Mouse (Mus musculus) monocyte, adult 2 months (primary cell): ENCODE data around the gene Tfpt.
A peak's percentile ranks its signal among the peaks of the same experiment; 100 is the strongest.
"Not testable (repeated sequence)": the region's sequence is repeated elsewhere in the genome, so short reads cannot be mapped to it uniquely, and the experiment has no call there.

ENCODE experiments used
- DNase-seq, 2 experiments: peaks; one replicate each; pipeline ENCODE4 v3.0.0; 2022; ENCODE audit warnings: low spot score in 2 of 2, low read depth in 1 of 2

The Tfpt gene

GRCm38 (mm10) chr7:3617242-3617995 lies 12.3 kb downstream of the Tfpt start, which contains the start of gene Ndufa3:
TSS of gene Ndufa3 (plus strand) at chr7:3617373.
- DNase-seq = peak; percentile 58 to 66

GRCm38 (mm10) chr7:3616389-3617241 lies 13.1 kb downstream of the Tfpt start:
- no peak for DNase-seq

GRCm38 (mm10) chr7:3616057-3616388 lies 13.7 kb downstream of the Tfpt start, which contains the start of gene Oscar:
TSS of gene Oscar (minus strand) at chr7:3616157.
- DNase-seq = no peak

- DNase-seq = no peak
These were observed 15.7 kb downstream of the Tfpt start for GRCm38 (mm10) chr7:3614021-3614420.

GRCm38 (mm10) chr7:3611006-3611405 lies 18.7 kb downstream of the Tfpt start:
- DNase-seq = no peak

- no peak for DNase-seq
These were observed 19.3 kb downstream of the Tfpt start for GRCm38 (mm10) chr7:3610437-3610836.

GRCm38 (mm10) chr7:3609082-3609481 lies 20.6 kb downstream of the Tfpt start:
- DNase-seq = no peak

- DNase-seq = no peak
These were observed 21.1 kb downstream of the Tfpt start for GRCm38 (mm10) chr7:3608668-3609067.

GRCm38 (mm10) chr7:3607391-3607790 lies 22.3 kb downstream of the Tfpt start:
- no peak for DNase-seq

GRCm38 (mm10) chr7:3606798-3607197 lies 22.9 kb downstream of the Tfpt start:
- DNase-seq = no peak

GRCm38 (mm10) chr7:3601119-3601518 lies 28.6 kb downstream of the Tfpt start:
- peak; percentile 19 to 31 for DNase-seq

GRCm38 (mm10) chr7:3597755-3598154 lies 32.0 kb downstream of the Tfpt start:
- not testable (repeated sequence) for DNase-seq

GRCm38 (mm10) chr7:3595146-3595545 lies 34.6 kb downstream of the Tfpt start:
- DNase-seq = no peak

GRCm38 (mm10) chr7:3594686-3595085 lies 35.0 kb downstream of the Tfpt start:
- no peak for DNase-seq

- DNase-seq = no peak
These were observed 35.9 kb downstream of the Tfpt start for GRCm38 (mm10) chr7:3593855-3594254.

GRCm38 (mm10) chr7:3591534-3591933 lies 38.2 kb downstream of the Tfpt start:
- no peak for DNase-seq

GRCm38 (mm10) chr7:3590550-3590949 lies 39.2 kb downstream of the Tfpt start:
- DNase-seq = no peak

- DNase-seq = no peak
These were observed 42.4 kb downstream of the Tfpt start for GRCm38 (mm10) chr7:3587292-3587691.

- DNase-seq = no peak
These were observed 43.5 kb downstream of the Tfpt start for GRCm38 (mm10) chr7:3586255-3586654.

GRCm38 (mm10) chr7:3585763-3586162 lies 44.0 kb downstream of the Tfpt start:
- no peak for DNase-seq

- DNase-seq = no peak
These were observed 49.7 kb downstream of the Tfpt start for GRCm38 (mm10) chr7:3580029-3580428.

GRCm38 (mm10) chr7:3578952-3579546 lies 50.7 kb downstream of the Tfpt start:
- DNase-seq = no peak
